Mouse (Mus musculus) thymus, postnatal 0 days (tissue): ENCODE data around the gene Btbd35f15. TPM values are rescaled to one million over a fixed set of nuclear protein-coding genes. Genes with fewer than 3 reads are reported as not detected.
"Not testable (repeated sequence)": the region's sequence is repeated elsewhere in the genome, so short reads cannot be mapped to it uniquely, and the experiment has no call there.

ENCODE experiments used
- DNase-seq: peaks from one replicate; pipeline ENCODE4 v3.0.0-alpha.2; 2015; ENCODE audit warnings: low spot score
- polyA plus RNA-seq: library from polyadenylated mRNA; unstranded; fragments of >200 nt; fragmentation: Nextera tagmentation; extraction: Ambion mirVana; gene quantifications from 2 replicates; pipeline ENCODE4 v1.2.1, GENCODE M21; 2015

Gene Btbd35f15
- polyA plus RNA-seq = not detected in 2 replicates

DNA sequence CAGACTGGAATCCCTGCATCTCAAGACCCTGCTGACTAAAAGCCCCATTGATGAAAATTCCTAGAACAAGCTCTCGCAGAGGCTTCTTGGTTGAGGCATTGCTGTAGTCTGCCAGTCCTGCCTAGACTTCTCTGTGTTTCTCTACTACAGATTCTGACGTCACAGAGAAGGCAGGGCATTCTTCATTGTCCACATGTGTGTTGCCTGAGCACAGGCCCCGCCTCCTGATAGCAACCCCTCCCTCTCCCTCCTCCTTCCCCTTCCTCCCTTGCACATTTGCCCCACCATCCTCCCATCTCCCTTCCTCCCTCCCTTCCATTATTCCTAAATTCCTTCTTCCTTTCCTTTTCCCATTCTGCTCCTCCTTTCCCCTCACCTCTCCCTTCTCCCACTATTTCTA is at the start of gene Btbd35f15:
TSS of gene Btbd35f15 (minus strand) at position 101 of the 400 bp plus-strand sequence.
- not testable (repeated sequence) for DNase-seq

Other genes with a start within 250 kb of the Btbd35f15 start
- not detected in 2 replicates for gene Btbd35f13, start 79.9 kb upstream of the Btbd35f15 start, polyA plus RNA-seq
- not detected in 2 replicates for gene Btbd35f14, start 125.0 kb upstream of the Btbd35f15 start, polyA plus RNA-seq